Mouse (Mus musculus) spleen, postnatal 36 days (tissue): Measurements from ENCODE around the gene Cavin2.

ENCODE experiments used
- DNase-seq, 2 experiments: peaks; one replicate each; pipeline ENCODE4 v3.0.0; 2022; ENCODE audit warnings: low spot score in 2 of 2, mixed read lengths in 1 of 2

Gene Cavin2

DNA sequence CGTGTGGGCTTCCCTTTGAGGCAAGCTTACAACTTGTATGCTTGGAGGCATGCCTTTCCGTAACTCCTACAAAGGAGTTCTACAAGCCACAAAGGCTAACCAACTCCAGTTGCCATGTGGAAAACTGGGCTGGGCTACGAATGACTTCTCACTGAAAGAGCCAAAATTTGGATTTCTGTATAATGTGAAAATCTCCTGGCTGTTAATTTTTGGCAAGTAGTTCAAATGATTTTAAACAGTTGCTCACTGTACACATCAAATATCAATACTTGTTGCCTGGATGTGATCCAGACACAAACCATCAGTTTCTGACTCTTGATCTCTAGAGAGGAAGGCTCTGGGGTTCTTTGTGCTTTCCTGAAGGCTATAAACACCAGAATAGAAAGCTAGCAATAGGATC lies 18.1 kb downstream of the Cavin2 start:
- no peak for DNase-seq

DNA sequence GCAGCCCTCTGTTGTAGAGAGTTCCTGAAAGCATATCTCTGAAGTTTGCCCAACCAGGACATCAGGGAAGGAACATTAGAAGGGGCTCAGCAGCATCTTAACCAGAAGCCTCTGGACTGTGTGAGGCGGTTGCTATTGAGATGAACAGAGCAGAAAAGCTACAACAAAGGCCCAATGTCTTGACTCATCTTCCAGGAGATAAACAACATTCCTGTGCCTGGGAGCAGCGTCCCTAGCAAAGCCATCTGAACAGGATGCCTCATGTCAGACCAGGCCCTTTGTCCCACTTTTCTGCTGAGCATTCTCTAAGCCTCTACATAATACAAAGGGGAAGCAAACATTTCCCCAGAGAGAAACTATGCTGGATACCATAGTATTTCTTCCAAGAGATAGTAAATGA lies 26.6 kb downstream of the Cavin2 start:
- no peak for DNase-seq

DNA sequence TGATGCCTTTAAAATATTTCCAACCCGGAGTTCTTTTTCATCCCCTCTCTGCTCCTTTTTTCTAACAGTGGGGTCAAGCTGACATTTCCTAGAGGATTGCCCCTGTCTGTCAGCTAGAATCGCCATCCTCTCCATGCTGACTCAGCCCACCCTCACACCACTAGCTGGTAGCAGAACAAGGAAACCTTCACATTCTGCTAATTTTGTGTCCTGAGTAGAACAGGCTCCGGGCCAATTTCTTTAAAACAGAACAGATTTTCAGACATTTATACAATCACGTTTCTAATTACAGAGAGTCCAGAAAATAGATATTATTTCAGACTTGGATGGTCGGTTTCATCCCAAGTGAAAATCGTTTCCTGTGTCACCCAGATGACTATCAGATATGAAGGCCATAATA lies 34.6 kb downstream of the Cavin2 start:
- DNase-seq, result no peak

DNA sequence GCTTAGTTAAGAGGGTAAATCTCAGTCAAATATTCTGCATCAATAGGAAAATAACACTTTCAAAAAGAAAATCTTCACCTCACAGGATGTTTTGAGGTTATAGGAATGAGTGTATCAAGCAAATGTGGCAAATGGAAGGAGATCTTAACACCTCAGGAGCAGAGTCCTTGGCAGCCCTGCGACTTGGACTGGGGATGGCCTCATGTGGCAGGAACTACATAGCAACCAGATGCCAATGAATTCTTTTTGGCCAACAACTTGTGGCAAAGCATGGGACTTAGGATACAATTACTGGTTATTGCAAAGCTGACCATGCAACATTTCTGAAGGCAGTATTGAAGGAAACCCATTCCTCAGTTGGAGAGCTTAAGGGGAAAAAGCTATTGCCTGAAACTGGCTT lies 39.6 kb downstream of the Cavin2 start:
- no peak for DNase-seq

DNA sequence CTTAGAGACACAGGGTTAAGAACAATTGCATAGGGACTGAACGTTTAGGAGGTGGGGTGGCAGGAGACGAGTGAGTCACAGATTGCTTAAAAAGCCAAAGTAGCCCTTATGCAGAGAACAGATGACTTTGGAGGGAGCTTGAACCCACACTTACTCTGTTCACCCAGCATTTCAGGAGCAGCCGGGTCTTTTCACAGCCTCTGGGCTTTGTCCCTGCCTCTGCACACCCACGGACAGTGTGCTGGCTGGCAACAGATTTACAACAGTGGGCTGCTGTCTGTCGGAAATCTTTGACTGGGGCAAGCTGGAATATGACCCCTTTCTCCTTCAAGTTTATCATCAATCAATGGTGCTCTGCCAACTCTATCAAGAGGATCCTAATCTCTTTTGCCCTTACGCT lies 44.1 kb downstream of the Cavin2 start:
- DNase-seq, result no peak

DNA sequence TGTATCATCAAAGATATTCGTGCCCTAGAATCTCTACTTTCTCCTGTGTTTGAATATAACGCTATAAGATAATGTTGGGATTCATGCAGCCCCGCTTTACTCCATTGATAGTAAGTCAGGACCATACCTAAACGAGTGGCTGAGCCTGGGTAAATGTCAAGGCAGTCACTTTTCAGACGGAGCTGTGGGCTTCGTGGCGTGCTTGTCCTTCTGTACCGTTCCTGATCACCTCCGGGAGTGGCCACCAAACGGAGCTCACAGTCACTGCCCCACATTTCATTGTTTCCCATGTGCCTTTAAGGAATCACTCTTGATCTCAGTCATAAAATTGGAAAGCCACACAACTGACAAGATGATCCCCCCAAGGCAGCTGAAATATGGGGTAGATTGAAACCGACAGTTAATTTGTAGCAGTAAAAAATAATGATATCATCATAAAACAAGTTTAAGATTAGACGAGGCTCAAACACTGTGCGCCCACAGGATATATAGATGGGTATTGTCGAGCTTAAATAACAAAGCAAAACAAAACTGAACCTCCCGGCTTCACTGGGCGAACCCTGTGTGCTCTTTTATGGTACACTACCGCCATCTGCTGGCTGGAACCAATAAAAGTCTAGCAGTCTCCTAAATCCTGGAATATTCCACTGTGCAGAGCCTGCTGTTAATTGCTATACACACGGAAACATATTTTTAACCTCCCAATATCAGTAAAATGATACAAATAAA lies 44.8 kb downstream of the Cavin2 start:
- peak; percentile 11 to 22 for DNase-seq

DNA sequence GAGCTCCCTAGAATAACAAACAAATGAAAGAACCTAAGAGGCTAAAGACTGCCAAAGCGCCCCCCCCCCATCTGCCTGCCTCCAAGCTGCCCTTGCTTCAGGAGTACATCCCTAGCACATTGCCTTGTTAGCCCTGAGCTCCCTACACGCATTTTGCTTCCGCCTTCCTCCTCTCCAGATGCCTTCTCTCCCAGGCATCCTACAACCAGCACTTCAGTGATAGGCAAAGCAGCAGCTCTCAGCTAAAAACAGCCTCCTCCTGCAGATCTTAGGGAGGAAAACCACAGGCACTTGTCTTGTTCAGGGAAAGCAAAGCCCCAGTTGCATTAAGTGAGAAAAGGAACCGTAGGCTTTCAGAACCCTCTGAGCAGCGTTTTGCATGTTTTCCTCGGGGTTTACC lies 45.4 kb downstream of the Cavin2 start:
- DNase-seq, result no peak

DNA sequence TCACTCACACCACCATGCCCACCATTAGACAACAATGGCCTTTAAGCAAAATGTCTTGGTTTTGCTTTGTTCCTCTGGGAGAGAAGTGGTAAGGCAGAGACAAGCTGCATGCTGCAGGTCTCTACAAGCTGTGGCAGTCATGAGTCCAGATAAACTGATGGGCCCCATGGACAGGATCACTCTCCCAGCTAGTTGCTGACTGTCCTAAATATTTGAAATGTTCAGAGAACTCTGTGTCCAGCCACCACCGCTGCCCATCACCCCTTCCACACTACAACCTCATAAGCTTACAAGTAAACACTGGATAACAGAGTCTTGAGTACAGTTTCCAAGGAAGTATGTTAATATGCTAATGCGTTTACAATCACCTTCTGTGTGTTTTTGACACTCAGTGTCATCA lies 46.2 kb downstream of the Cavin2 start:
- no peak for DNase-seq

DNA sequence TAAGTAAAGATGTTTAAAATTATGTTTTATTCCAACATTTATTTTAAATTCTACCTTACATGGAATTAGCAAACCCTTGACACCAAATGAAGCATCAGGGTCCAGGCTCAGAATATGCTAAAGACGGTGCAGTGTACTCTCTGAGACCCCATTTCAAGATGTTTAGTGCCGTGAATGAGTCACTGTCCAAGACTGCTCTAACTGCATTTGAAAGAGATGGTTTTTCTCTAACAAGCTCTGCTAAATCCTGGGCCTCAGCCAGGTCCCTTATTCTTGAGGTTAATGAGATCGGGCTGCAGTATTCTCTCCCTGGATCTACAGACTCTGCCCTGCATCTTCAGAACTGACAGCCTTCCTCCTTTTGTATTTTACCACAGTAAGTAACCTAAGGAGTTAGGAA lies 55.2 kb downstream of the Cavin2 start:
- no peak for DNase-seq

DNA sequence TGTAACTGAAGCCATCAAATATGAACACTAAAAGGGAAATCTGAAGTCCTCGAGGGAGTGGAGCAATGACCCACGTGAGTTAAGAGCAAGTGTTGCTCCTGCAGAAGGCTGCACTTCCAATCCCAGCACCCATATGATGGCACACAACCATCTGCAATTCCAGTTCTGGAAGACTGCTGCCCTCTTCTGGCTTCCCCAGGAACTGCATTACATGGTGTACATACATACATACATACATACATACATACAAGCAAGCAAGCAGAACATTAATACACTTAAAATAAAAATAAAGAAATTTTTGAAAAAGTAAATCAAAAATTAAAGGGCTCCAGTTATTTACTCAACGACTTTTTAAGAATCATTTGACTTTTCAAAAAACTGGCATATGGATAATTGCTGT lies 58.7 kb downstream of the Cavin2 start:
- DNase-seq, result no peak

DNA sequence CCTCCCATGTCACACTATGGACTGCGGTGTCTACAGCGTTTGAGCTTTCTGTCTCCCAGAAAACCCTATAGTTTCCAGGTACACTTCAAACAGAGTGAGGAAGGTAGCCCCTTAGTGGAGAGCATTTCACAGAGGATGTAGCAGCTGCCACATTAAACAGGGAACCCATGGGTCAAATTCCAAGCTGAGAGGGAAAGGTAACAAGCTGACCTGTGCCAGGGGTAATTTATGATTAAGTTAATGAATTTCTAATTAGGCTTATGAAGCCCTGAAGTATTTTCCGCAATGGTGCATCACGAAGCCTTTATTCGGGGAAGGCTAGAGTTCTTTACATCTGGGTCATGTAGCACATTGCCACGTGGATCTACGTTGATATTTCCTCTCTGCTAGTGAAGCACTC lies 59.7 kb downstream of the Cavin2 start:
- DNase-seq, result no peak

DNA sequence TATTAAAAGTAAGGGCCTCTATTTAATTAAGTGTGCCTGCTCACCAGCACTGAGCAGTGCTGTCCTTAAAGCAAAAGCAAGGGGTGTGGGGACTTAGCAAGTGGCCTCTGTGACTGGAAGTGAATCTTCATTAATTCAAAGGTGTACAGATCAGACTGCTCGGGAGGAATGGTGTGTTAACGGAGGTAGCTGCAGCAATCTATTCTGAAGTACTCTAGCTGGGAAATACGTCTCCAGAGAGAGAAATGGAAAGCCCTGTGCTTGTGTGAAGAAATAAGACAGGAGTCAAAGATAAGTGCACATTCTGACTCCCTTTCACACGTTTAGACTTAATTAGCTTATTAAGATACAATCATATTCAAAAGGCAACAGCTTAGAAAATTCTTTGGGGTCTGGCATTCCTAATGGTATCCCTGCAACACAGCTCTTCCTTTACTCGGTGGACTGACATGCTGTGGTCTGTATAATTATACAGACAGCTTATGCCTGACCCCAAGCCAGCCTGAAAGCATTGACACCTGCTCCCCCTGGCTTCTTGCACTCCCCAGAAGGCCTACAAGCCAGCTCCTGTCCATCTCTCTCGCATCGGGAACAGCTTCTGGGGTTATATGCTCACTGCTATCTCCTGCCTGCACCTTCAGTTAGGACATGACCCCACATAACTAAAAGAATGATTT lies 60.5 kb downstream of the Cavin2 start:
- no peak for DNase-seq
